Comparison of ENCODE assay signal across 8 mouse cellular contexts in genomic region chr13:78209611-78210028, GRCm38 (mm10). TPM values are rescaled to one million over a fixed set of nuclear protein-coding genes. Genes with fewer than 3 reads are reported as not detected.
A peak's percentile ranks its signal among the peaks of the same experiment; 100 is the strongest.
DNase-seq lines count a peak whose midpoint lies in the region; ATAC-seq lines count a peak whose summit lies in the region.

No protein-coding gene starts in this region.

- no peak overlapping the region for H3K9ac ChIP-seq in lung, embryonic 15.5 days
- no peak overlapping the region for H3K9ac ChIP-seq in intestine, embryonic 16.5 days (ENCODE audit: low read depth, low read length)
- H3K9ac ChIP-seq in neural tube, embryonic 14.5 days (replicated peaks; ENCODE audit: low read depth, low read length): peak overlapping the region; percentile 53

- peak overlapping the region; percentile 34 for H3K4me3 ChIP-seq in lung, embryonic 15.5 days
- peak overlapping the region; percentile 32 for H3K4me3 ChIP-seq in intestine, embryonic 16.5 days (ENCODE audit: low read length)
- peak overlapping the region; percentile 17 for H3K4me3 ChIP-seq in neural tube, embryonic 14.5 days (ENCODE audit: low read depth, low read length)

- H3K4me1 ChIP-seq in lung, embryonic 15.5 days: peaks cover 4% of the 10 kb centered on the region; the same call in 1 of the 2 replicates
- peaks cover 6% of the 10 kb centered on the region; the same call in 1 of the 2 replicates for H3K4me1 ChIP-seq in intestine, embryonic 16.5 days (ENCODE audit: control insufficient read depth, insufficient read depth, low read length)
- H3K4me1 ChIP-seq in neural tube, embryonic 14.5 days (ENCODE audit: control insufficient read depth, insufficient read depth, low read length): peaks cover 34% of the 10 kb centered on the region

- no peak overlapping the region for H3K27ac ChIP-seq in lung, embryonic 15.5 days
- H3K27ac ChIP-seq in intestine, embryonic 16.5 days (ENCODE audit: low read length): no peak overlapping the region
- H3K27ac ChIP-seq in neural tube, embryonic 14.5 days (ENCODE audit: low read depth, low read length): peak overlapping the region; percentile 60

- no peaks in the 10 kb centered on the region for H3K9me3 ChIP-seq in lung, embryonic 15.5 days
- H3K9me3 ChIP-seq in intestine, embryonic 16.5 days (ENCODE audit: control insufficient read depth, low read length): no peaks in the 10 kb centered on the region
- no peaks in the 10 kb centered on the region for H3K9me3 ChIP-seq in neural tube, embryonic 14.5 days (ENCODE audit: control insufficient read depth, low read length)

- 7% methylated on average over 12 of the region's 12 CpGs for WGBS in lung, embryonic 15.5 days
- 7% methylated on average over 12 of the region's 12 CpGs for WGBS in intestine, embryonic 16.5 days
- 2% methylated on average over 12 of the region's 12 CpGs for WGBS in neural tube, embryonic 14.5 days

- peak overlapping the region; percentile 64 for H3K4me2 ChIP-seq in lung, embryonic 15.5 days
- H3K4me2 ChIP-seq in intestine, embryonic 16.5 days (ENCODE audit: low read depth, low read length): peak overlapping the region; percentile 62
- H3K4me2 ChIP-seq in neural tube, embryonic 14.5 days (ENCODE audit: low read depth, low read length): peak overlapping the region; percentile 82

- peaks cover 72% of the 10 kb centered on the region for H3K27me3 ChIP-seq in lung, embryonic 15.5 days
- peaks cover 53% of the 10 kb centered on the region for H3K27me3 ChIP-seq in intestine, embryonic 16.5 days (replicated peaks; ENCODE audit: control insufficient read depth, insufficient read depth, low read length)
- no peaks in the 10 kb centered on the region for H3K27me3 ChIP-seq in neural tube, embryonic 14.5 days (ENCODE audit: control insufficient read depth, insufficient read depth, low read length)

- H3K36me3 ChIP-seq in lung, embryonic 15.5 days: no peaks in the 10 kb centered on the region
- no peaks in the 10 kb centered on the region for H3K36me3 ChIP-seq in intestine, embryonic 16.5 days (ENCODE audit: control insufficient read depth, insufficient read depth, low read length)
- H3K36me3 ChIP-seq in neural tube, embryonic 14.5 days (ENCODE audit: control insufficient read depth, insufficient read depth, low read length): no peaks in the 10 kb centered on the region

- ATAC-seq in lung, embryonic 15.5 days (ENCODE audit: borderline replicate concordance, extremely low read depth, low FRiP score, low TSS enrichment): no peak
- no peak for ATAC-seq in intestine, embryonic 16.5 days
- ATAC-seq in neural tube, embryonic 14.5 days (ENCODE audit: low read depth): 0 out of 2 replicates have a peak, but pooled peaks have one; percentile 19

- DNase-seq in adrenal gland, adult 2 months: peak; percentile 71
- no peak for DNase-seq in adrenal gland, adult 8-10 months
- DNase-seq in lung, postnatal 14 days: no peak
- no peak for DNase-seq in thymus, postnatal 36 days
- no peak for DNase-seq in retina, embryonic 14.5 days (ENCODE audit: low spot score)

RNA-seq across cellular contexts. Expression of gene Nr2f1, which starts 10.1 kb away (rescaled TPM):
- 10 to 100 TPM; 18.2 to 22.7 TPM for total RNA-seq in adrenal gland, adult 2 months (2021)
- polyA plus RNA-seq in adrenal gland, adult 2 months (2012; rRNA removed): 97.9 and 105 TPM in 2 replicates
- 10 to 100 TPM; 19.1 to 26.2 (median 21.7) TPM for total RNA-seq in adrenal gland, adult 8-10 months (2022)
- polyA plus RNA-seq in lung, embryonic 15.5 days (2015; fragmentation: Nextera tagmentation; extraction: Ambion mirVana): 4.9 and 5.7 TPM in 2 replicates
- 0.87 and 1.2 TPM in 2 replicates for polyA plus RNA-seq in intestine, embryonic 16.5 days (2015; fragmentation: Nextera tagmentation; extraction: Ambion mirVana)
- polyA plus RNA-seq in neural tube, embryonic 14.5 days (2014; fragmentation: Nextera tagmentation; extraction: Ambion mirVana): 48.6 and 50.3 TPM in 2 replicates
